Mouse (Mus musculus) MEL (cell line): ENCODE data around the gene Smarca4.

ENCODE experiments used
- BHLHE40 ChIP-seq: IDR thresholded peaks from 2 replicates; pipeline ENCODE4 v1.6.1; 2012; ENCODE audit warnings: low read depth, mild to moderate bottlenecking, inconsistent platforms, low read length, improper control_type of control experiment, borderline replicate concordance
- E2F4 ChIP-seq: IDR thresholded peaks from 2 replicates; pipeline ENCODE4 v1.6.1; 2011; ENCODE audit warnings: low read depth, low read length, improper control_type of control experiment, borderline replicate concordance
- GABPA ChIP-seq: IDR thresholded peaks from 2 replicates; pipeline ENCODE4 v1.6.1; 2012; ENCODE audit warnings: low read depth, mild to moderate bottlenecking, inconsistent platforms, low read length, improper control_type of control experiment, moderate library complexity
- MAZ ChIP-seq: IDR thresholded peaks from 2 replicates; pipeline ENCODE4 v1.6.1; 2012; ENCODE audit warnings: low read depth, mild to moderate bottlenecking, inconsistent platforms, low read length, improper control_type of control experiment
- MEF2A ChIP-seq: IDR thresholded peaks from 2 replicates; pipeline ENCODE4 v1.6.1; 2014; ENCODE audit warnings: low read depth, mild to moderate bottlenecking, inconsistent platforms, low read length, improper control_type of control experiment; ENCODE audit not compliant: poor library complexity, insufficient replicate concordance, severe bottlenecking; ENCODE audit errors: extremely low read depth
- POLR2A ChIP-seq, 2 experiments: IDR thresholded peaks; 2 replicates each; pipeline ENCODE4 v1.6.1; 2011 to 2012; ENCODE audit warnings: low read length in 2 of 2, mild to moderate bottlenecking in 2 of 2, control low read depth in 1 of 2, improper control_type of control experiment in 1 of 2, low read depth in 1 of 2, moderate library complexity in 1 of 2; ENCODE audit not compliant: control insufficient read depth in 1 of 2, insufficient read depth in 1 of 2, poor library complexity in 1 of 2
- ZKSCAN1 ChIP-seq: IDR thresholded peaks from 2 replicates; pipeline ENCODE4 v1.6.1; 2012; ENCODE audit warnings: low read depth, mild to moderate bottlenecking, inconsistent platforms, low read length, improper control_type of control experiment, moderate library complexity
- ZMIZ1 ChIP-seq: IDR thresholded peaks from 2 replicates; pipeline ENCODE4 v1.6.1; 2012; ENCODE audit warnings: low read depth, mild to moderate bottlenecking, inconsistent platforms, low read length, improper control_type of control experiment, moderate library complexity
- ZNF384 ChIP-seq: IDR thresholded peaks from 2 replicates; pipeline ENCODE4 v1.6.1; 2012; ENCODE audit warnings: low read depth, mild to moderate bottlenecking, inconsistent platforms, low read length, improper control_type of control experiment

DNA sequence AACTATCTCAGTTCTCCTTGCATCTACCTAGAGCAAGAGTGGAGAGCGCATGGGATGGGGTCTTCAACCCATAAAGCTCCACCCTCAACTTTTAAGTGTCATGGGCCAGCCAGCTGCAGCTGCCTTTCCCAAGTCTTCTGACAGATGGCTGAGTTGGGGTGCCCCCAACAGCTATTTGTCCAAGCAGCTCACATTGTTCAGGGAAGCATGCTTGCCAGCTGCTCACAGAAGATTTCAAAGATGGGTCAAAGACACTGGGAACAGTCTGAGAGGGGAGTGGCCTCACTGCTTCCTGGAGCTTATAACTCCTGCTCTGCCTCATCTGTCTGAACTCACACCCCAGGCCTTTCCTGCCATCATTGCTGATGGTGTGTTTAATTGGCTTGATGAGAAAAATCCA lies 39.7 kb upstream of the Smarca4 start:
- no peak for TF ChIP-seq POLR2A (IDR thresholded peaks at IDR 0.05; ENCODE audit: control insufficient read depth in 1 of 2, insufficient read depth in 1 of 2, low read depth in 1 of 2, low read length in 2 of 2, poor library complexity in 1 of 2)
- TF ChIP-seq E2F4 = no peak
- no peak for TF ChIP-seq MAZ
- no peak for TF ChIP-seq BHLHE40
- TF ChIP-seq ZKSCAN1 = no peak
- TF ChIP-seq GABPA = no peak
- TF ChIP-seq MEF2A = no peak
- TF ChIP-seq ZNF384 = no peak
- TF ChIP-seq ZMIZ1 = no peak
